Mouse (Mus musculus) c-Kit-positive CD71-positive TER-119-negative erythroid progenitor cells, embryonic 14.5 days (primary cell): Measurements from ENCODE around the gene Vmn1r67.

Experiments
- DNase-seq: peaks from one replicate; pipeline ENCODE4 v3.0.0-alpha.2; 2013; ENCODE audit warnings: low read depth

The Vmn1r67 gene

DNA sequence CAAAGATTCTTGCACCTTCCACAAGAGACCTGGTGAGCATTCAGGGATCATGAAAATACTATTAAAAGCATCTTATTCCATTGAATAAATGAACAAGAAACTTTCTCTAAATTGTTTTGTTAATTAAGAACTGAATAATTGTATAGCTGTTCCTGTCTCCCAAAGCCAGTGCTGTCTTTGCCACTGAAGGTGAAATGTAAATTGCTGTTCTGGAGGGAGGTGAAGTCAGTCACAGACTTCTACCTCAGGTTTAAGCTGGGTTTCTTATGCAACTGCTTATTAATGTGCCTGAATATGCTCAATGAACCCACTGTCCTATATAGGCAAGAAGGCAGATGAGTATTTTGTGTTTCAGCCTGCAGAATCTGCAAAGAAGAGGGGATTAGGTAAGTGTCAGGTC lies at the start of gene Vmn1r67:
Gene Vmn1r67 (plus strand): TSS at position 301 of the 400 bp plus-strand sequence.
- DNase-seq: no peak

DNA sequence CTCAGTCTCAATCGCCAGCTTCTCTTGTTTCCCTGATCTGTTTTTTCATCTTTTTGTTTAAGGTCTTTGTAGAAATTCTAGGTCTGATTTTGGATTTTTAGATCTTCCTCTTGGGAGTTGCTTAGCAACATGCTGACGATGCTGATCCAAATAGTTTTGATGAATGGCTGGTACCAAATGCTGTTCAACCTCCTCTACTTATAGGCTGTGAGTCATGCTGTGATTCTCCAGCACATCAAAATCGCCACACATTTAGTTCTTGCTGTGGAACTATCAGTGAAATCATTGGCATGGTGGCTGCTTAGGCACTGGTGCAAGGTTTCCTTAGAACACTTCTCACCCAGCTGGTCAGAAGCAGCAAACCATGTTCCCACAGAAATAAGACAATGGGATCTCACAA lies 15.0 kb downstream of the Vmn1r67 start:
- DNase-seq: no peak

DNA sequence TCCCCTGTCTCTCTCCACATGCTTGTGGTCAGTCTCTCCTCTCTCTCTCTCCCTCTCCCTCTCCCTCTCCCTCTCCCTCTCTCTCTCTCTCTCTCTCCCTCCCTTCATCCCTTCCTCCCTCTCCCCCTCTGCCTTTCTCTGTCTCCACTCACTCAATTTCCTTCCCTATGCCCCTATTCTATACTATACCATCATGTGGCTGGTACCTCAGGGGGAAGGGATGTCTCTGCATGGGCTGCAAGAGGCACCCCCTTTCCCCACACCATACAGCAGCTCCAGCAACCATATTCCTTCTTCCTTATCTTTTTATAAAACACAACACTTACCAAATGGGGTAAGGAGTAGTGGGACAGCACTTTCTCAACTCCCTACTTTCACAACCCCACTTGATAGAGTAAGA lies 36.7 kb downstream of the Vmn1r67 start:
- no peak for DNase-seq

- no peak for DNase-seq
Observed at GRCm38 (mm10) chr7:10480588-10481233, 37.6 kb downstream of the Vmn1r67 start.

DNA sequence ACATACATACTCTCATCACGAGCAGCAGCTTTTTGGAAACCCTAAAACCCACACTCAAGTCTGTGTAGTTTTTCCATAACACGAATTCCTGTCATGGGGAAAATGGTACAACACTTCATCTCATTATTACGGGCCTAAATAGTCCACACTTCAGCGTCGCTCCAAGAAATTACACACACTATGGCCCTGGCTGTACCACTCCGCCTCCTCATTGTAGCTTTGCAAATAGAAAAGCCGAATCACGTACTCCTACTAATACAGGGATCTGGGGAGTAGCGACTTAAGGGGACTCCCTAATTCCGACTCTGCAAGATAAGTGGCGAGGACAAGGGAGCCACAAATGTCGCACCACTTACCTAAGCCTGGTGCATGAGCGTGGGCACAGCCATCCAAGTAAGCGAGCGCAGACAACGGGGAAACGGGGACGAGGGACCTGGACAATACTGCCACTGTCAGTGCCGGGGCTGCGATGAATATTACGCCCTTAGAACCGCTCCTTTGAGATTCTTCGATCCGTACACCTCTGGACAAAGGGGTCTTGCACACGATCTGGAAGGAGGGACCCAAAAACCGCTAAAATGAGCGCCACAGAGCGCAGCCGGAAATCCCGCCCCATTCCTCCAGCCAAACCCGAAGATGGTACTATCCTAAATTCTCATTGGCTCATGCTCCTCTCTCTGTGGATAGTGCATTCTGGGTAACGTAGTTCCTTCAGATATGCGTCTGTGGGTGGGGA lies 51.8 kb downstream of the Vmn1r67 start, which contains the start of gene Zik1:
Gene Zik1 (minus strand): TSS at position 609 of the 736 bp plus-strand sequence.
- peak; percentile 67 for DNase-seq

DNA sequence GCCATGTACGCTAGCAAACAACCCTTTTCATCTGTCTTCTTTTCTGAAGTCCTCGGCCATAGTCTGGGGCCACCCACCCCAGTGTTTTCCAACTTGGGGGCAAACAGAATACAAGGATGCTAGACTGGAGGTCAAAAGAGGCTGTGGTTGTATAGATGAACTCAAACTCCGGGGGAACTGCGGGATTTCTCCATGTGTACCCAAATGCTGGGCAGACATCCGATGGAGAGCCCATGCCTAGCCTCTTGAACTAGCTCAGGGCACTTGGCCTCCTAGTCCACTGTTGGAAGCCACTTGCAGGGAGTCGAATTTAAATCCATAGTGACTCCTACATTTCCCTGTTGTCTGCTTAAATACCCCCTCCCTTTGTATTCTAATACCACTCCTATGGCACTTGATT lies 52.4 kb downstream of the Vmn1r67 start:
- DNase-seq: no peak
